Mouse (Mus musculus) frontal cortex, postnatal 14 days (tissue): ENCODE measurements around the gene Chd6.

Experiments
- DNase-seq, 2 experiments: peaks; one replicate each; pipeline ENCODE4 v3.0.0; 2022; ENCODE audit warnings: low spot score in 2 of 2

Chd6 gene

GRCm38 (mm10) chr2:161108933-161109371 lies at the start of gene Chd6:
Gene Chd6 (minus strand): TSS chr2:161109075.
- peak; percentile 99 for DNase-seq

GRCm38 (mm10) chr2:161150004-161150842 lies 41.3 kb upstream of the Chd6 start:
- no peak for DNase-seq

GRCm38 (mm10) chr2:161148428-161149020 lies 39.6 kb upstream of the Chd6 start:
- DNase-seq, result no peak

- no peak for DNase-seq
Observed at GRCm38 (mm10) chr2:161147656-161148427, 39.0 kb upstream of the Chd6 start.

- no peak for DNase-seq
Observed at GRCm38 (mm10) chr2:161144799-161145198, 35.9 kb upstream of the Chd6 start.

GRCm38 (mm10) chr2:161138672-161139536 lies 30.0 kb upstream of the Chd6 start:
- peak in 1 of 2 experiments; percentile 19 for DNase-seq

GRCm38 (mm10) chr2:161136999-161137398 lies 28.1 kb upstream of the Chd6 start:
- no peak for DNase-seq

GRCm38 (mm10) chr2:161128367-161129111 lies 19.7 kb upstream of the Chd6 start:
- peak in 1 of 2 experiments; percentile 39 for DNase-seq

- no peak for DNase-seq
Observed at GRCm38 (mm10) chr2:161112011-161112410, 3.1 kb upstream of the Chd6 start.

GRCm38 (mm10) chr2:161109398-161109821 lies 535 bp upstream of the Chd6 start:
- DNase-seq, result no peak

- peak; percentile 16 to 30 for DNase-seq
Observed at GRCm38 (mm10) chr2:161108085-161108927, 569 bp downstream of the Chd6 start.

- DNase-seq, result no peak
Observed at GRCm38 (mm10) chr2:161107236-161107635, 1.6 kb downstream of the Chd6 start.

- no peak for DNase-seq
Observed at GRCm38 (mm10) chr2:161103769-161104168, 5.1 kb downstream of the Chd6 start.

GRCm38 (mm10) chr2:161102102-161102501 lies 6.8 kb downstream of the Chd6 start:
- no peak for DNase-seq

- DNase-seq, result no peak
Observed at GRCm38 (mm10) chr2:161097746-161098145, 11.1 kb downstream of the Chd6 start.

GRCm38 (mm10) chr2:161090746-161091405 lies 18.0 kb downstream of the Chd6 start:
- no peak for DNase-seq

GRCm38 (mm10) chr2:161090200-161090599 lies 18.7 kb downstream of the Chd6 start:
- DNase-seq, result no peak

- no peak for DNase-seq
Observed at GRCm38 (mm10) chr2:161078590-161078989, 30.3 kb downstream of the Chd6 start.

GRCm38 (mm10) chr2:161076262-161076661 lies 32.6 kb downstream of the Chd6 start:
- no peak for DNase-seq
